Mouse (Mus musculus): ENCODE measurements around the gene Ptprd. TPM values are rescaled to one million over a fixed set of nuclear protein-coding genes. Genes with fewer than 3 reads are reported as not detected.
A peak's percentile ranks its signal among the peaks of the same experiment; 100 is the strongest.

Gene Ptprd
- polyA plus RNA-seq, 1 experiment from 2014 or later: 14.5 TPM

GRCm38 (mm10) chr4:76000258-76000657, 2211.5 kb downstream of the Ptprd start:
- H3K9me3 ChIP-seq (replicated peaks; ENCODE audit: low read length): no peaks in the 10 kb centered on the region
- no peak for ATAC-seq (replicated peaks; ENCODE audit: low FRiP score, low read depth)
- WGBS: 94% methylated on average over 2 of the region's 2 CpGs
- no peak overlapping the region for H3K9ac ChIP-seq (ENCODE audit: low read depth, low read length)
- TF ChIP-seq CTCF (IDR thresholded peaks at IDR 0.05; ENCODE audit: low read depth): no peak
- no peaks in the 10 kb centered on the region for H3K27me3 ChIP-seq (ENCODE audit: insufficient read depth, low read length)
- no peak overlapping the region for H3K4me2 ChIP-seq (ENCODE audit: low read length)
- no peak overlapping the region for H3K27ac ChIP-seq
- DNase-seq (ENCODE audit: low spot score): no peak
- H3K4me3 ChIP-seq (replicated peaks; ENCODE audit: low read depth, low read length): no peak overlapping the region
- H3K36me3 ChIP-seq (ENCODE audit: insufficient read depth, low read length): no peaks in the 10 kb centered on the region
- H3K4me1 ChIP-seq (replicated peaks; ENCODE audit: insufficient read depth, low read length): no peaks in the 10 kb centered on the region; the same call in 1 of the 2 replicates

- WGBS: 64% methylated on average over 4 of the region's 4 CpGs
- Histone ChIP-seq H3K36me3 (ENCODE audit: insufficient read depth, low read length) (no peaks in the 10 kb centered on the region), H3K4me3 (replicated peaks; ENCODE audit: low read depth, low read length) (no peak overlapping the region), H3K27me3 (ENCODE audit: insufficient read depth, low read length) (no peaks in the 10 kb centered on the region), H3K4me2 (ENCODE audit: low read length) (no peak overlapping the region), H3K9ac (ENCODE audit: low read depth, low read length) (no peak overlapping the region), H3K9me3 (replicated peaks; ENCODE audit: low read length) (no peaks in the 10 kb centered on the region), H3K27ac (no peak overlapping the region), H3K4me1 (replicated peaks; ENCODE audit: insufficient read depth, low read length) (no peaks in the 10 kb centered on the region)
- ATAC-seq (replicated peaks; ENCODE audit: low FRiP score, low read depth): no peak
- DNase-seq (ENCODE audit: low spot score): no peak
- TF ChIP-seq CTCF (IDR thresholded peaks at IDR 0.05; ENCODE audit: low read depth): no peak
Observed at GRCm38 (mm10) chr4:75995841-75996240, 2215.9 kb downstream of the Ptprd start.

GRCm38 (mm10) chr4:75994576-75994975, 2217.2 kb downstream of the Ptprd start:
- H3K4me1 ChIP-seq (replicated peaks; ENCODE audit: insufficient read depth, low read length): no peaks in the 10 kb centered on the region
- H3K4me2 ChIP-seq (ENCODE audit: low read length): no peak overlapping the region
- no peak for ATAC-seq (replicated peaks; ENCODE audit: low FRiP score, low read depth)
- no peak overlapping the region for H3K4me3 ChIP-seq (replicated peaks; ENCODE audit: low read depth, low read length)
- TF ChIP-seq CTCF (IDR thresholded peaks at IDR 0.05; ENCODE audit: low read depth): no peak
- no peaks in the 10 kb centered on the region for H3K27me3 ChIP-seq (ENCODE audit: insufficient read depth, low read length)
- no peaks in the 10 kb centered on the region for H3K36me3 ChIP-seq (ENCODE audit: insufficient read depth, low read length)
- WGBS: 89% methylated on average over 4 of the region's 4 CpGs
- H3K9me3 ChIP-seq (replicated peaks; ENCODE audit: low read length): no peaks in the 10 kb centered on the region
- H3K9ac ChIP-seq (ENCODE audit: low read depth, low read length): no peak overlapping the region
- H3K27ac ChIP-seq: no peak overlapping the region
- DNase-seq (ENCODE audit: low spot score): no peak

DNA sequence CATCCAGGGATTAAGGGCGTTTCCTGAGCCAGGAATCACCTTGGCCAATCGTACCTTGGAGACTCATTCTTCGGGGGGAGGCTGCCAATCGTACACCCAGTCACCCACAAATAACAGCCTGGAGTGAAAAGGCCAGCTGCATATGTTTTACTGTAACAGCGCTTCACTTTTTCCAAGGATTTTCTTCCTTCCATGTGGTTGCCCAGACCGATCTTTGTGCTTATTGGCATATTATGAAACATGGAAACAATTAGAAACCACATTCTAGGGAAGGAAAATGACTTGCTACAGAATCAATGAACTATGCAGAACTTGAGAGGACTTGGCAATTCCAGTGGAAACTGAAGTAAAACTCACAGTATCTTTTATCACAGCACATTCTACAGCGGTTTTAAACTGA, 2218.7 kb downstream of the Ptprd start:
- 86% methylated on average over 7 of the region's 7 CpGs for WGBS
- no peak for DNase-seq (ENCODE audit: low spot score)
- no peak overlapping the region for H3K4me3 ChIP-seq (replicated peaks; ENCODE audit: low read depth, low read length)

DNA sequence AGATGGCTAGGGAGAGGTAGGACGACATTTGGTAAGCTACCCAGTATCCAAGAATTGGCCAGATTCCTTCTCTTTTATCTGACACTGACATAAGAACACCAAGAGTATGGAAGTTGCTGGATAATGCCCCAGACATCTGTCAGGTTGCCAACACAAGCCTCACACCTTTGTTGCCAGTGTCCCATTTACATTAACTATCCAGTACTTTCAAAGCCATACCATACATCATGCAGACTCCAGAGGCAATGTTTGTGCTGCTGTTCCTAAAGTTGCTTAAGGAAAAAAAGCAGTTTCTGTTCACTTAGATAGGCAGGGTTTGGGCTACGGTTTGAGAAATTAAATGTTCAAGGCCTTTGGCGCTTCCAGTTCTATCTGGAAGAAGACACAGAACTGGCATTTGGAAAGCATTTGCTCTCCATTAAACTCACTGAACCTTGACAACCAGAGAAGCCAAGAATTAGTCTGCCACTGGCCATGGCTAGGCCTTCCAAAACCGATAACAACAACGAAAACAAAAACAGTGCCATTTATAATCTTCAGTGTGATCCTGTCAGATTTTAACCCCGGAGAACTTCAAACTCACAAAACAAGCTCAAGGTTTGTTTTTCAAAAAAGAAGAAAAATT, 2220.0 kb downstream of the Ptprd start:
- Histone ChIP-seq H3K4me2 (ENCODE audit: low read length) (no peak overlapping the region), H3K4me3 (replicated peaks; ENCODE audit: low read depth, low read length) (no peak overlapping the region), H3K27me3 (ENCODE audit: insufficient read depth, low read length) (no peaks in the 10 kb centered on the region), H3K36me3 (ENCODE audit: insufficient read depth, low read length) (no peaks in the 10 kb centered on the region), H3K27ac (no peak overlapping the region), H3K9ac (ENCODE audit: low read depth, low read length) (no peak overlapping the region), H3K4me1 (replicated peaks; ENCODE audit: insufficient read depth, low read length) (no peaks in the 10 kb centered on the region), H3K9me3 (replicated peaks; ENCODE audit: low read length) (no peaks in the 10 kb centered on the region)
- no peak for TF ChIP-seq CTCF (IDR thresholded peaks at IDR 0.05; ENCODE audit: low read depth)
- ATAC-seq (replicated peaks; ENCODE audit: low FRiP score, low read depth) (no peak), DNase-seq (ENCODE audit: low spot score) (peak; percentile 22)
- WGBS: 45% methylated on average over 6 of the region's 6 CpGs

More for the DNA sequence above, 2218.7 kb downstream of the Ptprd start:
- no peak for TF ChIP-seq CTCF (IDR thresholded peaks at IDR 0.05; ENCODE audit: low read depth)
- H3K9ac ChIP-seq (ENCODE audit: low read depth, low read length): no peak overlapping the region
- no peaks in the 10 kb centered on the region for H3K4me1 ChIP-seq (replicated peaks; ENCODE audit: insufficient read depth, low read length)
- no peaks in the 10 kb centered on the region for H3K36me3 ChIP-seq (ENCODE audit: insufficient read depth, low read length)
- ATAC-seq (replicated peaks; ENCODE audit: low FRiP score, low read depth): no peak
- no peak overlapping the region for H3K27ac ChIP-seq
- no peaks in the 10 kb centered on the region for H3K27me3 ChIP-seq (ENCODE audit: insufficient read depth, low read length)
- no peaks in the 10 kb centered on the region for H3K9me3 ChIP-seq (replicated peaks; ENCODE audit: low read length)
- H3K4me2 ChIP-seq (ENCODE audit: low read length): no peak overlapping the region

GRCm38 (mm10) chr4:75974728-75975127, 2237.0 kb downstream of the Ptprd start:
- DNase-seq (ENCODE audit: low spot score): no peak
- H3K4me3 ChIP-seq (replicated peaks; ENCODE audit: low read depth, low read length): no peak overlapping the region
- H3K9ac ChIP-seq (ENCODE audit: low read depth, low read length): no peak overlapping the region
- no peak overlapping the region for H3K27ac ChIP-seq
- H3K9me3 ChIP-seq (replicated peaks; ENCODE audit: low read length): no peaks in the 10 kb centered on the region
- H3K4me1 ChIP-seq (replicated peaks; ENCODE audit: insufficient read depth, low read length): no peaks in the 10 kb centered on the region
- no peak overlapping the region for H3K4me2 ChIP-seq (ENCODE audit: low read length)
- no peak for ATAC-seq (replicated peaks; ENCODE audit: low FRiP score, low read depth)
- H3K36me3 ChIP-seq (ENCODE audit: insufficient read depth, low read length): no peaks in the 10 kb centered on the region
- 87% methylated on average over 3 of the region's 3 CpGs for WGBS
- no peaks in the 10 kb centered on the region for H3K27me3 ChIP-seq (ENCODE audit: insufficient read depth, low read length)
- TF ChIP-seq CTCF (IDR thresholded peaks at IDR 0.05; ENCODE audit: low read depth): no peak

DNA sequence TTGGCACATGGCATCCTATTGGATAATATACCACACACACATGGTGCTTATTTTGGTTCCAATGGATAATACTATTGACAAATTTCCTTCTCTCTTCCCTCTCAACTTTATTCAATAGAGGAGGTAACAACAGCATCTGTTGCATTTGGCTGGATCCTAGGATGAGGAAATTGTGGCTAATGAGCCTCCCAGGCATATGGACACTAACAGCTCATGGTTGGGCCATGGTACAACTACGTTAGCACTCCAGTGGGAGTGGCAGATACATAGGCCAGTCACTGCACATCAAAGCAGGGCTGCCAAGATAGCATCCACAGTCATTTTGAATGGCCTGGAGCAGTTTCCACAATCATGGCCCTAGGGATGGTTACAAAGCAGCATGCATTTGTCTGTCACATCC, 2238.4 kb downstream of the Ptprd start:
- no peak overlapping the region for H3K9ac ChIP-seq (ENCODE audit: low read depth, low read length)
- no peaks in the 10 kb centered on the region for H3K27me3 ChIP-seq (ENCODE audit: insufficient read depth, low read length)
- DNase-seq (ENCODE audit: low spot score) (no peak), ATAC-seq (replicated peaks; ENCODE audit: low FRiP score, low read depth) (no peak)
- no peaks in the 10 kb centered on the region for H3K4me1 ChIP-seq (replicated peaks; ENCODE audit: insufficient read depth, low read length)
- H3K27ac ChIP-seq: no peak overlapping the region
- H3K9me3 ChIP-seq (replicated peaks; ENCODE audit: low read length): no peaks in the 10 kb centered on the region
- no peaks in the 10 kb centered on the region for H3K36me3 ChIP-seq (ENCODE audit: insufficient read depth, low read length)
- TF ChIP-seq CTCF (IDR thresholded peaks at IDR 0.05; ENCODE audit: low read depth): no peak
- H3K4me3 ChIP-seq (replicated peaks; ENCODE audit: low read depth, low read length): no peak overlapping the region
- WGBS: 90% methylated on average over 1 of the region's 1 CpGs
- H3K4me2 ChIP-seq (ENCODE audit: low read length): no peak overlapping the region
